Mouse (Mus musculus) monocyte, adult 5-6 weeks (primary cell): Measurements from ENCODE around the gene Gm11127. TPM values are rescaled to one million over a fixed set of nuclear protein-coding genes. Genes with fewer than 3 reads are reported as not detected.
A peak's percentile ranks its signal among the peaks of the same experiment; 100 is the strongest.
"Not testable (repeated sequence)": the region's sequence is repeated elsewhere in the genome, so short reads cannot be mapped to it uniquely, and the experiment has no call there.

Experiments
- ATAC-seq: fragments of 153-309, 156-312 bp; replicated peaks from 2 replicates; pipeline ENCODE4 v1.8.0; 2017; ENCODE audit warnings: mild to moderate bottlenecking; ENCODE audit not compliant: low TSS enrichment, insufficient number of reproducible peaks, severe bottlenecking, poor library complexity, low FRiP score
- total RNA-seq: library from RNA; stranded (forward); fragments of 200-1000, 200-491, 200-594 nt; gene quantifications from 3 replicates; pipeline ENCODE4 v1.2.3, GENCODE M21; 2017

Gm11127 gene
- total RNA-seq = 0.64 TPM in 1 of 3 replicates, not detected in the others

DNA sequence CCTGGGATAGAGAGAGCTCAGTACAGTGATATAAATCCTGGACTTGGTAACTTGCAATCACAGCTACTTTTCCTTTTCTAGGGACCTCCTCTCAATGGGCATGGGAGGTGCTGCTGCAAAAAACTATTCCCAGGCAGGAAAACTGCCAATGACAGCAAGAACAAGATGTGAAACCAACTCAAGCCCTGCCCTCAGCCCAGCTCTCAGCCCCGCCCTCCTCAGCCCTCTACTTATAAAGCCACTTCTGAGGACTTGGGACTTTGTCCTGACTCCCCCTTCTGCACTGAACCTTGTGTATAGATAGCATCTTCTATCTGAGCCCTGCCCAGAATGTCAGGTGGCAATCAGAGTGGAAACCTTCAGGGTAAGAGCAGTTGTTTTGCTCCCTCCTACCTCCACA, at the start of gene Gm11127:
Gene Gm11127 (minus strand): TSS at position 10 of the 400 bp plus-strand sequence.
- ATAC-seq = not testable (repeated sequence)

DNA sequence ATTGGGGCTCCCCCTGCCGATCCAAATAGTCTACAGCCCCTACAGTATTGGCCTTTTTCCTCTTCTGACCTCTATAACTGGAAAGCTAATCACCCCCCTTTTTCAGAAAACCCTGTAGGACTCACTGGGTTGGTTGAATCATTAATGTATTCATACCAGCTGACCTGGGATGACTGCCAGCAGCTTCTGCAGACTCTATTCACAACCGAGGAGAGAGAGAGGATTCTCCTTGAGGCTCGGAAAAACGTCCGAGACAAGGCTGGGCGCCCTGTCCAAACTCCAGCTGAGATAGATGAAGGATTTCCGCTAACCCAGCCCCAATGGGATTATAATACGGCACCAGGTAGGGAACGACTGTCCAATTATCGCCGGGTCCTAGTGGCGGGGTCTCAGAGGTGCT, 43.9 kb upstream of the Gm11127 start:
- ATAC-seq = not testable (repeated sequence)

DNA sequence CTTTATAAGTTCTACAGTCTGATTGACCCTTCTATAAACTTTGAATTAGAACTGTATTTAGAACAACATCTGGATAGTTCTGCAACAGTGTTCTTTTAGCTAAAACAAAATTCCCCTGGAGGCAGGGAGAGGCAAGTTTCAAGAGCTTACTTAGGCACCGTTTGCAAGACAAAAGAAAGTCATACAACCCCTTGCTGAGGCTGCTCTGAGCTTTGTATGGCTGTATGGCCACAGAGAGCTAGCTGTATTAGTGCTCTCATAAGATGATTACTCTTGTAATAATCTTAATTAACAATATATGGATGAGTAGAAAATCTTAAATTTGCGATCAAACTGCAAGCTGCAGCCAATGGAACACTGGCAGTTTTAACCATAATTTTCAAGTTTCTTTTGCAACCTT, 41.4 kb upstream of the Gm11127 start:
- ATAC-seq = not testable (repeated sequence)

DNA sequence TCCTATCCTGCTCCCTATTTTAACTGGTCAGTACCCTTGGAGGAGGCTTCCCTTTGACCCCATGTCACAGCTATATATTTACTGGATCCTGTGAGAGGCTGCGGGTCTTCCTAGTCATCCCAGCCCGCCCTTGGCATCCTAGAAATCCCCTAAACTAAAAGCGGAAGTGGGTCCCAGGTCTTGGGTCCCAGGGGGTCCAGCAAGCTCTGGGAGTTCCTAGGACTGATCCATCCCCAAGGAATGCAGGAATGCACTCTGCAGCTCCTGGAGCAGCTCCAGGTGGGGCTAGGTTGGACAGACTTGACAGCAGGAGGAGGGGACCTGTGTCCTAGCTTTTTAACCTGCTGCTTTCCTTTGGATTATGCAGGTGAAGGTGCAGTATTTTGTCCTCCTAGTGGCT, 35.8 kb upstream of the Gm11127 start:
- no peak for ATAC-seq

DNA sequence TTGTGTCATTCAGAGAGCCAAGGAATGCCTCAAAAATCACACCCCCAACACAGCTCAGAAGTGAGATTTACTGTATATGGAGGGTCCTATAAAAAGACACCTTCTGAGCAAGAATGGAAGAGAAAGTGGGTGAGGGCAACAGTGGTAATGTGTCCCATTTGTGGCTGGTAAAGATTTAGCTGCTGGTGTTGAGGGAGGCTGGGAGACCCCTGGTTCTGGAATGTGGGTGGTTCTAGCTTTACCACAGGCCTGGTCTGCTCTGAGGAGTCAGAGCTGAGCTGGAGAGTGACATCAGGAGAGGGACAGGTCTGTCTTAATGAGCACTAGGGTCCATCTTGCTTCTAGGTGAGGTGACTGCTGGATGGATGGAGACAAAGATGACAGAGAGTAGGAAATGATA, 34.3 kb upstream of the Gm11127 start:
- not testable (repeated sequence) for ATAC-seq

DNA sequence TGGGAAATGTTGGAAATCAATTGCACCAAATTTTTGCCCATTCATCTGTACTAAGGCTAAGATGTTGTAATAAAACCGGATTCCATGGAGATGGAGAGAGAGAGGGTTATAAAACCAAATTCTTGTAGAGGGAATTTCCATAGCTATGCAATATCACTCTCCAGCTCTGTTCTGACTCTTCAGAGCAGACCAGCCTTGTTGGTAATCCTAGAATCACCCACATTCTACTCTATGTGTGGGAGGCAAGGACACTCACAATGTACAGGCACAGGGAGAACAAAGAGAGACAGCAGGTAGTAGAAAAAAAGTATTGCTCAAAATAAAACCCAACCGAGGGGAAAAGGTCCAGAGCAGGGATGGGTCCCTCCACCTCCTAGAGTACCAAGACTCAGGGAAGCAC, 33.8 kb upstream of the Gm11127 start:
- not testable (repeated sequence) for ATAC-seq

DNA sequence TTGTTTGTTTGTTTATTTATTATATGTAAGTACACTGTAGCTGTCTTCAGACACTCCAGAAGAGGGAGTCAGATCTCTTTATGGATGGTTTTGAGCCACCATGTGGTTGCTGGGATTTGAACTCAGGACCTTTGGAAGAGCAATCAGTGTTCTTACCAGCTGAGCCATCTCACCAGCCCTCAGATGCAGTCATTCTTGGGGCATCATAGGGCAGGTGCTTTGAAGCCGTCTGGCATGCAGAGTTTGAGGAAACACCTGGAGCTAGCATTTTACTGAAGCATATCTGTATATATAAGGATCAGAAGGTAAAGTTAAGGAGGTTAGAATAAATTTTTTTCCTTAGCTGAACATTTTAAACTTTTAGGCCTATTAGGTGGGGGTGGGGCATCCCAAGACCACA, 27.8 kb upstream of the Gm11127 start:
- not testable (repeated sequence) for ATAC-seq

DNA sequence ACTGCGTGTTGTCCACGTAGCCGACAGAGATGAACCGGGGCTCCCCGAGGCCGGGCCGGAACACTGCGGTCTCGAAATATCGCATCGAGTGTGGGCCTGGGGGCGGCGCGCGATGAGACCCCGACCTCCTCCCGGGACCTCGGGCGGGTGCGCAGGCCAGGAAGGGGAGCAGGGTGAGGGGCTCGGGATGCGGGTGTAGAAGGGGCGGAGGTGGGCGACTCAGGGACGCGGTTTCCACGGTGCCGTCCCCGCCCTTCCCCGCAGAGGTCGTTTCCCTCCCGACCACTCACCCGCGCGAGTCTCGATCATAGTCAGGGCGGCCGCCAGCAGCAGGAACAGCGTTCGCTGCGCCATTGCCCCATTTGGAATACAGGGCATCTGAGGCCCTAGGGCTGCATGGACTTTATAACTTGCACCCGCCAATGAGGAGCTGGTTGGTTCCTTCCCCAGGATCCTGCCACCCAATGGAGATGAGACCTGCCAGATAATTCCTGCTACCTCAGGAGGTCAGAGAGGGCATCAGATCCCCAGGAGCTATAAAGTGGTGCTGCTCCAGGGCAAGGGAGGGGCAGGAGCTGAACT, 25.8 kb upstream of the Gm11127 start:
- 0 out of 2 replicates have a peak, but pooled peaks have one; percentile 24 for ATAC-seq

DNA sequence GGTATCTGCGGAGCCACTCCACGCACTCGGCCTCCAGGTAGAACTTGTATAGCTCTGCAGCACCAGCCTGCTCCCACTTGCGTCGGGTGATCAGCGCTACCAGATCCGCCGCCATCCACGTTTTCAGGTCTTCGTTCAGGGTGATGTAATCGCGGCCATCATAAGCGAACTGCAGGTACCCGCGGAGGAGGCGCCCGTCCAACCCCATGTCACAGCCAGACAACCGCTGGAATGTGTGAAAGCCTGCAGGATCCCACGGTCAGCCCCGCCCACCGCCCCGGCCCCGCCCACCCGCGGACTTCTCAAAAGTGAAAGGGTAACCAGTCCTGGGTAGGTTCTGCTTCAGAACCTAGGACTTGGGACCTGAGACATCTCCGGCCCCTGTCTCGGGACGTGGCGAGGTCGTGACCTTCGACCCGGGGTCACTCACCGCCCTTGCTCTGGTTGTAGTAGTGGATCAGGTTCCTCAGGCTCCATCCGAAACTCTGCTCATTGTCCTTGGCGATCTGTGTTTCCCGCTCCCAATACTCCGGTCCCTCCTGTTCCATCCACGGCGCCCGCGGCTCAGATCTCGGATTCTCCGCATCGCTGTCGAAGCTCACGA, 25.2 kb upstream of the Gm11127 start:
- ATAC-seq = peak; percentile 77

DNA sequence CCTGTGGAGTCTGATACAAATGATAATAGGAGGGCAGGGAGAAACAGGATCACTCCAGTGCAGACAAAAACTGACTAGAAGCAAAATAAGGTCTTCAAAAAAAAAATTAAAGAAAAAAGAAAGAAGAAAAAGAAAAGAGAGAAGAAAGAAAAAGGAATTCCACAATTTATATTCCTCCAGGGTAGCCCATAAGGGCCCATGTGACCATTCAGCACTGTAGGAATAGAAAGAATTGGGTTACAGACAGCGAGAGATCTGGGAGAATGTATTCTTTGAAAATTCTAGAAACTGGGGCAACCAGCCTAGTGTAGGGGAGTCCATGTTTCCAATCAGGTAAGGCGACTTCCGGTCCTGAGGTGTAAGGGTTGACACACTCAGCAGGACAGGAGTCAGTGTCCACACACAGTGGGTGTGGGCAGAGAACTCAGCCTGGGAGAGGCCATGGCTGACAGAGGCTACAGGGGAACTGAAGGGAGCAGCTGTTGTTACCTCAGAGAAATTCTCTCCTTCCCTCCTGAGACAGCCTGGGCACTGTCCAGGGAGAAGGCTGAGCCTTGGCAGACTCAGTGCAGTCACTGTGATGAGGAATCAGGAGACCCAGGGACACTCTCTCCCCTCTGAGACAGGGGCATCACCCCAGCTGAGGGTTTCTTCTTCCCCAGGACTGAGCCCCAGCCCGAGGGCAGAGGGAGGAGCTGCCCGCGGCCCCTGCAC, 24.5 kb upstream of the Gm11127 start:
- ATAC-seq = not testable (repeated sequence)

DNA sequence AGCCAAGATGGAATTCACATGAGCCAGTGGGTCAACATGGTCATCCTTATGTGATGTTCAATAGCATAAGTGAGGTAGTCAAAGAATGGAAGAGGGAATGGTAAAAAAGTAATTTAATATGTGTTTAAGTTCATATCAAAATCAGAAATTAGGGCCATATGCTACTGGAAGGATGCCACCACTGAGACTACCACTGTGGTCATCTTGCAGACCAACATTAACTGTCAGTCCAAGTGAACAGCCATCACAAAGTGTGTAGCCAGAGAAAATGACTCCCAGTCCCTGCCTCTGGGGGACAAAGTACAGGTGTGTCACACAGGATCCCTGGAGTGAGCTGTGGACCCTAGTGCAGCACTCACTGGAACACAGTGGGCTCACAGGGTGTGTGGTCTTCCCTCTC, 23.7 kb upstream of the Gm11127 start:
- not testable (repeated sequence) for ATAC-seq

DNA sequence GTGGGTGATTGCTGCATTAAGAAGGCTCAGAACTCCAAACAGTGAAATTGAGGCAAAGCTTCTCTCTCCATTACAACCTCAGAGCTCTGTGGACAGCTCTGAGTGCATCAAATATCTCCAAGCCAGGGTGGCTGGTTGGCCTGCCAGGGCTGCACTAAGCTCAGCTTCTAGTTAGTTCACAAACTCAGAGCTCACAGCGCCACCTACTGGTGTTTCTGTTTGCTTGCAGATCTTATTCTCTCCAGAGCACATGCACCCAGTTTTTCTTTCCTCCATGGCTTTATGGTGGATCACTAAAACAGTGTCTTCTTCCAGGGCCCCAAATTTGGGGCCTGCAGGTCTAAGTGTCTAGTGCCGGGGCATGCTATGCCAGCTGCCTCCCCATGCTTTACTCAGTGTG, 2.7 kb upstream of the Gm11127 start:
- peak; percentile 47; the same call in 1 of the 2 replicates for ATAC-seq

DNA sequence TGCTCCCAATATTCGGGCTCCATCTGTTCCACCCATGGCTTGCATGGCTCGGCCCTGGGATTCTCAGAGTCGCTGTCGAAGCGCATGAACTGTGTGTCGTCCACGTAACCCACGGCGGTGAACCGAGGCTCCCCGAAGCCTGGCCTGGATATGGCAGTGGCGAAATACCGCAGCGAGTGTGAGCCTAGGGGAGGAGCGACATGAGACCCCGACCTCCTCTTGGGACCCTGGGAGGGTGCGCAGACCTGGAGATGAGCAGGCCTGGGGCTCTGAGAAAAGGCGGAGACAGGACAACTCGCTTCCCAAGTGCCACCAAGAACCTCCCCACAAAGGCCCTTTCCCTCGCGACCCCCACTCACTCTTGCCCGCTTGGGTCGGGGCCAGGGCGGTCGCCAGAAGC, 244 bp downstream of the Gm11127 start:
- ATAC-seq = not testable (repeated sequence)

DNA sequence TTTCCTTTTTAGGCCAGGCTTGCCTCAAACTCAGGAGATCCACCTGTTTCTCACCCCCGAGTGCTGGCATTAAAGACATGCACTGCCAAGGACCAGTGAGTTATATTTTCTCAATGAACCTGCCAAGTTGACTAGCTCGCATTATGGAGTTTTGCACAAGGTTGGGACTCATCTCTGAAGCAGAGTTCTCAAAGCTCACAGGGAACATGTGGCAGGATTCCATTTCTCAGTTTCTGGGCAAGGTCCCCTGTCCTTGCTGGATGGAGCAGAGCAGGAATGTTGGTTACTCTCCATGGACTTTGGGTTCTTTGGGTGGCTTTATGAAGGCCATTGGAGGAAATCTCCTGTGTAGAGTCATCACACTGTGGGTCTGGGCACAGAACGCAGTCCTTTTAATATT, 14.9 kb downstream of the Gm11127 start:
- no peak for ATAC-seq

DNA sequence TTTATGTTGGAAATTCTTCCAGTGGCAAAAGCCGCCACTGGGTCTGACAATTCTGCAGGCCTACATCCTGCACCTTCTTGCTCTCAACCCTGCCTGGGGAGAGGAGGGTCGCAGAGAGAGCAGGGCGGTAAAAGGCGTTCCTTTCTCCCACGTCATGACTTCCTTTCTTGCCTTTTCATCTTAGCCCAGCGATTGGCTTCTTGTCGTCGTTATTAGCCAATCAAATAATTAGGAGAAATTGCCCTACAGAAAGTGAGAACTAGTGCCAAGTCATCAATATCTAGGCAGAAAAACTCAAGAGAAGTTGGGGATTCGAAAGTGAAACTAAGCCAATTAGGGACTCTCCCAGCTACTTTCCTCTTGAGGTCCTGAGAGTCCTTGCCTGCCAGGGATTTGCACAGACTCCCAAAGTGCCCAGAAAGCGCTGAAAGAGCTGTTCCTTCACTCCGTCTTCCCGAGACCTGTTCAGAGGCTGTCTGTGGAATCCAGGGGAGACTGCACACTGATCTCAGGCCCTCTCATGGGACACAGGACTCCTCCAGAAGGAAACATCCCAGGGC, 15.5 kb downstream of the Gm11127 start, which contains the start of the genes H2-T22 and Gm6034:
Gene H2-T22 (minus strand): TSS at position 138 of the 560 bp plus-strand sequence.
Gene Gm6034 (plus strand): TSS at position 352 of the 560 bp plus-strand sequence.
- peak; percentile 92 for ATAC-seq

DNA sequence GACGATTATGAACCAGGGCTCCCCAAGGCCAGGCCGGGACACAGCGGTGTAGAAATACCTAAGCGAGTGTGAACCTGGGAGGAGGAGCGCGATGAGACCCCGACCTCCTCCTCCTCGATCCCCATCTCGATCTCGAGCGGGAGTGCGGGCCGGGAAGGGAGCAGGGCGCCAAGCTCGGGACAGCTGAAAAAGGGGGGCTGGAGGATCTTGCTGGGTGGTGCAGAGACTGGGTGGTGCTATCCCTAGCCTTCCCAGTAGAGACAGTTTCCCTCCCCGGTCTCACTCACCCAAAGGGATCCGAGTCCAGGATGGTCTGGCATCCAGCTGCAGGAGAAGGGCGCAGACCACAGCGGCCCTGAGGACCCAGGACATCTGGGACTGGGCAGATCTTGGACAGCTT, 16.1 kb downstream of the Gm11127 start:
- ATAC-seq = not testable (repeated sequence)

DNA sequence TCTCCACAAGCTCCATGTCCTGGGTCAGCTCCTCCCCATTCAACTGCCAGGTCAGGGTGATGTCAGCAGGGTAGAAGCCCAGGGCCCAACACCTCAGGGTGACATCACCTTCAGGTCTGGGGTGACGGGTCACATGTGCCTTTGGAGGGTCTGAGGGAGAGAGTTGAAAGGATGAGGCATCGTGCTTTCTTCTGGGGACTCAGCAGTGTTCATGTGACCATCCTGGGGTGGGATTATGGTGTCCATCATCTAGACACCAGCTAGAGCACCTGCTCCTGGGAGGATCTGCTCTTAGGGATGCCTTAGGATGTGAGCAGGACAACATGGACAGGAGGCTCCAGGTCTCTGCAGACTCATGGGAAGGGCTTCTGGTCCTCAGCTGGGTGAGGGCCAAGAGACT, 17.6 kb downstream of the Gm11127 start:
- not testable (repeated sequence) for ATAC-seq

DNA sequence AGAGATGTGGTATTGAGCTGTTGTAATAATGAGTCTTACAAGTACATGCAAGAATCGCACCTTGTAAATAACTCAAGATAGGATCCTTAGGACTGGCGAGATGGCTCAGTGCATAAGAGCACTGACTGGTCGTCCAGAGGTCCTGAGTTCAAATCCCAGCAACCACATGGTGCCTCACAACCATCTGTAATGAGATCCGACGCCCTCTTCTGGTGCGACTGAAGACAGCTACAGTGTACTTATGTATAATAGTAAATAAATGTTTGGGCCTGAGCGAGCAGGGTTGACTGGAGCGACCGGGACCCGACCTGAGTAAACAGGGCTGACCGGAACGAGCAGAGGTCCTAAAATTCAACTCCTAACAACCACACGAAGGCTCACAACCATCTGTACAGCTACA, 22.0 kb downstream of the Gm11127 start:
- not testable (repeated sequence) for ATAC-seq

DNA sequence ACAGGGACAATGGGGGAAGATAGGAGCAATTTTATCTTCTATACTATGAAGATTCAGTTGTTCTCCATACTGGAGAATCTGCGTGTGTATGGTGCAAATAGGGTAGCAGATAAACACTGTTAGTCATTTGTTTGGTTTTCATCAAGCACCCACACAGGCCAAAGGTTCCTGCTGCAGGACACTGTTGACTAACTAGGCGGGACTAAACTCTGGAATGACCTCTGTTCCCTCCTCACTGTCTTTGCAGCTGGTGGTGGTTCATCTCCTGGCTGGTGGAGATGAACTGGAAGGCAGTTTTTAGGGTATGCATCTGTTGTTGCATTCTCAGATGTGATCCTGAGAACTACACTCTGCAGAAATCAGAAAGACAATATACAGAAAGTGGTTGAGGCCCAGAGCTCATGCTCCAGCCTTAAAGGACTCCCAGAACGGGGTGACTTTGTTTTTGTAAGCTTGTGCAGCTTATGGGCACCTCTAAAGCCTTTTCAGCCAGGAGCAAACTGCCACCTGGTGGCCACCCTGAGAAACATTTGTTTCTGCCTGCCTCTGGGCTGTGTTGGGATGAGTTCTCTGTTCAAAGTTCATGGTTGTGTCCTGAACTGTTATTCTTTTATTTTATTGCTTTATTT, 23.0 kb downstream of the Gm11127 start:
- ATAC-seq = peak; percentile 60
